Mouse (Mus musculus) kidney, postnatal 10 days (tissue): ENCODE data around the gene Syngr3.
"Not testable (repeated sequence)": the region's sequence is repeated elsewhere in the genome, so short reads cannot be mapped to it uniquely, and the experiment has no call there.

Experiments used
- DNase-seq: peaks from one replicate; pipeline ENCODE4 v3.0.0; 2021; ENCODE audit warnings: mixed read lengths

The Syngr3 gene

GRCm38 (mm10) chr17:24719494-24720222, 29.9 kb upstream of the Syngr3 start:
- DNase-seq: peak; percentile 99

- not testable (repeated sequence) for DNase-seq
Measured at GRCm38 (mm10) chr17:24718938-24719337, 29.2 kb upstream of the Syngr3 start.

GRCm38 (mm10) chr17:24717943-24718342, 28.2 kb upstream of the Syngr3 start, which contains the start of the genes Rnf151 and Rps2:
TSS of gene Rnf151 (minus strand) at chr17:24718063.
TSS of gene Rps2 (plus strand) at chr17:24718116.
- peak; percentile 5 for DNase-seq

GRCm38 (mm10) chr17:24716166-24716682, 26.5 kb upstream of the Syngr3 start:
- peak; percentile 7 for DNase-seq

GRCm38 (mm10) chr17:24715556-24715955, 25.8 kb upstream of the Syngr3 start:
- no peak for DNase-seq

GRCm38 (mm10) chr17:24708646-24709045, 18.9 kb upstream of the Syngr3 start:
- no peak for DNase-seq

GRCm38 (mm10) chr17:24707801-24708425, 18.2 kb upstream of the Syngr3 start:
- DNase-seq: no peak

- peak; percentile 97 for DNase-seq
Measured at GRCm38 (mm10) chr17:24706982-24707800, 17.4 kb upstream of the Syngr3 start, which contains the start of gene Tbl3. TSS of gene Tbl3 (minus strand) at chr17:24707660.

- no peak for DNase-seq
Measured at GRCm38 (mm10) chr17:24705821-24706220, 16.1 kb upstream of the Syngr3 start.

- no peak for DNase-seq
Measured at GRCm38 (mm10) chr17:24701251-24701650, 11.5 kb upstream of the Syngr3 start.

GRCm38 (mm10) chr17:24699473-24699872, 9.7 kb upstream of the Syngr3 start:
- no peak for DNase-seq

GRCm38 (mm10) chr17:24698715-24699114, 9.0 kb upstream of the Syngr3 start:
- no peak for DNase-seq

- DNase-seq: peak; percentile 46
Measured at GRCm38 (mm10) chr17:24697985-24698384, 8.2 kb upstream of the Syngr3 start.

- peak; percentile 95 for DNase-seq
Measured at GRCm38 (mm10) chr17:24696011-24696697, 6.4 kb upstream of the Syngr3 start, which contains the start of the genes Gfer and Noxo1. TSS of gene Gfer (minus strand) at chr17:24696156. TSS of gene Noxo1 (plus strand) at chr17:24696234.

GRCm38 (mm10) chr17:24695326-24696010, 5.7 kb upstream of the Syngr3 start:
- DNase-seq: no peak

GRCm38 (mm10) chr17:24692385-24692784, 2.6 kb upstream of the Syngr3 start:
- DNase-seq: no peak

- no peak for DNase-seq
Measured at GRCm38 (mm10) chr17:24687599-24687998, 2.2 kb downstream of the Syngr3 start.

GRCm38 (mm10) chr17:24687146-24687595, 2.6 kb downstream of the Syngr3 start:
- DNase-seq: peak; percentile 75

GRCm38 (mm10) chr17:24686514-24686913, 3.2 kb downstream of the Syngr3 start:
- DNase-seq: peak; percentile 68

- DNase-seq: no peak
Measured at GRCm38 (mm10) chr17:24677500-24678080, 12.2 kb downstream of the Syngr3 start.

GRCm38 (mm10) chr17:24676877-24677276, 12.9 kb downstream of the Syngr3 start:
- no peak for DNase-seq
